Mouse (Mus musculus) heart, embryonic 16.5 days (tissue): Measurements from ENCODE around the gene Vrk1. TPM values are rescaled to one million over a fixed set of nuclear protein-coding genes. Genes with fewer than 3 reads are reported as not detected.

Experiments
- ATAC-seq: fragments of 200-750 bp; cut with Nextera tagmentation; replicated peaks from 2 replicates; pipeline ENCODE4 v1.8.0; 2017; ENCODE audit warnings: moderate number of reproducible peaks; ENCODE audit not compliant: insufficient read depth, low FRiP score; ENCODE audit errors: extremely low read depth
- H3K27ac ChIP-seq: fragments of 300-500 bp; sonication (generic); 2 replicates; pipeline ENCODE4 v1.5.1; 2014; ENCODE audit warnings: mild to moderate bottlenecking, low read length, control low read depth, moderate library complexity
- H3K27me3 ChIP-seq: fragments of 300-500 bp; sonication (generic); 2 replicates; pipeline ENCODE4 v1.6.1; 2014; ENCODE audit warnings: low read length, mixed read lengths; ENCODE audit not compliant: control insufficient read depth, insufficient read depth
- H3K36me3 ChIP-seq: fragments of 300-500 bp; sonication (generic); 2 replicates; pipeline ENCODE4 v1.6.1; 2014; ENCODE audit not compliant: control insufficient read depth, insufficient read depth
- H3K4me1 ChIP-seq: fragments of 300-500 bp; sonication (generic); 2 replicates; pipeline ENCODE4 v1.6.1; 2014; ENCODE audit warnings: low read length, mixed read lengths; ENCODE audit not compliant: control insufficient read depth, insufficient read depth
- H3K4me2 ChIP-seq: fragments of 300-500 bp; sonication (generic); 2 replicates; pipeline ENCODE4 v1.6.1; 2014; ENCODE audit warnings: low read depth, mild to moderate bottlenecking, control low read depth, low read length
- H3K4me3 ChIP-seq: fragments of 300-500 bp; sonication (generic); 2 replicates; pipeline ENCODE4 v1.5.1; 2014; ENCODE audit warnings: mild to moderate bottlenecking, control low read depth, low read length
- H3K9ac ChIP-seq: fragments of 300-500 bp; sonication (generic); 2 replicates; pipeline ENCODE4 v1.6.1; 2014; ENCODE audit warnings: low read length, control low read depth
- H3K9me3 ChIP-seq: fragments of 300-500 bp; sonication (generic); replicated peaks from 2 replicates; pipeline ENCODE4 v1.6.1; 2016; ENCODE audit warnings: low read length; ENCODE audit not compliant: control insufficient read depth
- WGBS: fragments of 180-500 bp; shearing (Covaris S2); extraction: QIAGEN DNeasy Blood & Tissue Kit; methylation state at CpG from one replicate; pipeline ENCODE4 v1.1.7; 2014; 5-methylcytosine and 5-hydroxymethylcytosine counted together
- polyA plus RNA-seq: library from polyadenylated mRNA; unstranded; fragments of >200 nt; fragmentation: Nextera tagmentation; extraction: Ambion mirVana; gene quantifications from 2 replicates; pipeline ENCODE4 v1.2.1, GENCODE M21; 2015

Gene Vrk1
- polyA plus RNA-seq, 1 experiment from 2014 or later, result 50.5 TPM

DNA sequence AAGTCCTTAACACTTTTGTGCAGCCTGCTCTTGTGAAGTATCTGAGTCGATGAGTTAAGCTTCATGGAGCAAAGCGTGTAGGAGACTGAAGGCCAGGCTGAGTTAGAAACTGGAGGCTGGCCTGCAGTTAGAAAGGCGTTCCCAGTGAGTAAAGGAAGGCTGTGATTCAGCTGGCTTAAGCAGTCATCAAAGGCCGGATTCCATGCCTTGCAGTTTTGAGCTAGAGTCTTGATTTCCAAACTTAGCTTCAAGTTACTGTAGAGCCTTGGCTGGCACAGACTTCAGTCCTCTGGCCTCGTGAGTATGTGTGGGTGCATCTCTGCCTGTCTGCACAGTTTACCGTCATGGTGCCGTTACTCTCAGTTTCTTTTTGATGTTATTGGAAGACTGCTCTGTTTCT lies 42.2 kb downstream of the Vrk1 start:
- WGBS, result 87% methylated on average over 7 of the region's 7 CpGs
- no peak for ATAC-seq

DNA sequence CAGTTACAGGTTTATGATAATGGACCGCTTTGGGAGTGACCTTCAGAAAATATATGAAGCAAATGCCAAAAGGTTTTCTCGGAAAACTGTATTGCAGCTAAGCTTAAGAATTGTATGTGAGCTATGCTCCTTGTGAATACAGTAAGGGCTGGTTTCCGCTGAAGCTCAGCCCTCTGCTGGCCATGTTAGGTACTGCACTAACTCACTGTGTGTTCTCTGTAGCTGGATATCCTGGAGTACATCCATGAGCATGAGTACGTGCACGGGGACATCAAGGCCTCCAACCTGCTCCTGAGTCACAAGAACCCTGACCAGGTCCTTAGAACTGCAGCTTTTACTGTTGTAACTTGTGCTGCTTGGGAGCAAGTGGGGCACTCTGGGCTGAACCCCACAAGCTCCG lies 45.8 kb downstream of the Vrk1 start:
- Histone ChIP-seq H3K36me3 (peaks cover 13% of the 10 kb centered on the region), H3K4me2 (no peak overlapping the region), H3K4me1 (no peaks in the 10 kb centered on the region), H3K27ac (no peak overlapping the region), H3K27me3 (no peaks in the 10 kb centered on the region), H3K4me3 (no peak overlapping the region), H3K9ac (no peak overlapping the region), H3K9me3 (no peaks in the 10 kb centered on the region)
- no peak for ATAC-seq
- WGBS, result 43% methylated on average over 6 of the region's 6 CpGs

More for the DNA sequence above, 42.2 kb downstream of the Vrk1 start:
- Histone ChIP-seq H3K27me3 (no peaks in the 10 kb centered on the region), H3K9me3 (no peaks in the 10 kb centered on the region), H3K9ac (no peak overlapping the region), H3K36me3 (peaks cover 5% of the 10 kb centered on the region; the same call in 1 of the 2 replicates), H3K4me1 (no peaks in the 10 kb centered on the region), H3K4me3 (no peak overlapping the region), H3K4me2 (no peak overlapping the region), H3K27ac (no peak overlapping the region)

DNA sequence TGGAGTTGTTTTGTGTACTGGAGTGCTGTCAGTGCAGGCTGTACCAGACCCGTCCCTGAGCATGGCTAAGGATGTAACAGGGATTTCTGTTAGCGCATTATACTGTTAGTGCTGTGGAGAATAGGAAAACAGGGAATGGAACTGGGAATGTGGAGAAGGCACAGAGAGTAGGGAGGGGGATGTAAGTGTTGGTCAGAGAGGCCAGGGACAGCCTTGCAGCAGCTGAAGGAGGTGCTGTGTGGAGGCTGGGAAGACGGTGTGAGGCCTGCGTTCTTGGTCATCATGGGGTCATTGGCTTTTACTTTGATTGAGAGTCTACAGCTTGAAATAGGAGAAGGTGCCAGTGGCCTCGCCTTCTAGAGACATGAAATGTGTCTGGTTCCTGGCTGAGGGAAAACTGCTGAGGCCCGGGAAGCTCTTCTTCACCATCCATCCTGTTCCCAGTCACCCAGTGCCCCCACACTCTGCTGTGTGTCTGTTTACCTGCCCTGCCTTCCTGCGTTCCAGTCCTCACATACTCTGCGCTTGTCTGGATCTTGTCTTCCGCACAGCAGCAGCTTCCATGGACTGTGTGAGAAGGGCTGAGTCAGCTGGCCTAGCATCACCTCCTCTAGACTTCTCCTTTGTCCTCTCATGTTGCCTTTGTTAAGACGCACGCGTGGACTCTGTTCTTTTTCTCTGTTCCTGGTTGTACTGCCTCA lies 50.0 kb downstream of the Vrk1 start:
- no peak overlapping the region for H3K4me2 ChIP-seq
- WGBS, result 67% methylated on average over 12 of the region's 12 CpGs
- no peak overlapping the region for H3K9ac ChIP-seq
- no peak for ATAC-seq
- no peaks in the 10 kb centered on the region for H3K27me3 ChIP-seq
- H3K4me3 ChIP-seq, result no peak overlapping the region
- no peaks in the 10 kb centered on the region for H3K4me1 ChIP-seq
- no peaks in the 10 kb centered on the region for H3K9me3 ChIP-seq
- H3K27ac ChIP-seq, result no peak overlapping the region
- peaks cover 23% of the 10 kb centered on the region for H3K36me3 ChIP-seq

DNA sequence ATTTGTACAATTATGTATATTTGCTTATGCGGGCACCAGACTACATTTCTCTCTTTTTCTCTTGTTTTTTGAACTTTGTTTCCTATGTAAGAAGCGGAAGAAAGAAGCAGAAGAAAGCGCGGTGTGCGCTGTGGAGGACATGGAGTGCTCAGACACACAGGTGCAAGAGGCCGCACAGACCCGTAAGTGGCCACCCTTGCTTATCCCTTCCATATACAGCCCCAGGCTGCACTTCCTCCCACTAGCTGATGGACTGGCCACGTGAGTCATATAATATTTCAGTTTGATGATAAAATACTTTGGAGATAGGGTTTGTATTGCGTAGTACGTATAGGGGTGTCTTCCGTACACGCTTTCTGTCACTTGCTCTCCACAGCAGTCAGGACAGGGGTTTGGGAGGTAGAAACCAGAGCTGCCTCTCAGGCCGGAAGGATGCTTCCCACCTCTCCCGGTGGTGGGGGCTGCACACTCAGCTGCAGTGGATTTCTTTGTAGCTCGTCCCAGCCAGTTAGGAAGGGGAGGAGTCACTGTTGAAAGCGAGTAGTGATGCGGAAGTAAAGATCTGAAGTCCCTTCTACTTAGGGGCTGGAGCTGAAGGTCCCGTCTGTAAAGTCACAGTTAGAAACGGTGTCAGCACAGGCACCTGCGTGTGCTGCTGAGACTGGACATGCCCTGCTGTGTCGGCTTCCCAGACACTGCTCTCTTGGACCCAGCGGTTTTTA lies 60.6 kb downstream of the Vrk1 start:
- Histone ChIP-seq H3K4me1 (no peaks in the 10 kb centered on the region), H3K36me3 (peaks cover 11% of the 10 kb centered on the region; the same call in 1 of the 2 replicates), H3K27ac (no peak overlapping the region), H3K4me3 (no peak overlapping the region), H3K4me2 (no peak overlapping the region), H3K27me3 (no peaks in the 10 kb centered on the region), H3K9ac (no peak overlapping the region), H3K9me3 (no peaks in the 10 kb centered on the region)
- 81% methylated on average over 22 of the region's 22 CpGs for WGBS
- no peak for ATAC-seq

DNA sequence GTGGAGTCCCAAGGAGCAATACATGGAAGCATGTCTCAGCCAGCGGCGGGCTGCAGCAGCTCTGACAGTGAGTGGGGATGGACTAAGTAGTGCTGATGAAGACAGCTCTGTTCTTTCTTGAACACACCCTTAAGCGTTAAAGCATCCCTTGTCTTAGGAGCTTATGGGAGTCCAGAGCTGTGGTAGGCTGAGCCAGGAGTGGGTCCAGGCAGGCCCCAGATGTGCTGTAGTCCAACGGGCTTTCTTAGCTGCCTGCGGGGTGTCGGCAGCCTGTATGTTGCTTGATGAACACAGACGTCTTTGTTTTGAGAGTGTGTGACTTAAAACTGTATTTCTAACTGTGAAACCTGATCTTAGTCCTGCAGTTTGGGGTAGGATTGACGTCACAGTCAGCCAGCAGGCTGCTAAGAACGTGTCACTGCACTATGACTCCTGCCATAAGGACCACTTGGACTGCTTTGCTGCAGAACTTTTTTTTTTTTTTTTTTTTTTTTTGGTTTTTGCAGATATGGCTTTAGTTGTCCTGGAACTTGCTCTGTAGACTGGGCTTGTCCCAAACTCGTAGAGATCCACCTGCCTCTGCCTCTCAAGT lies 61.6 kb downstream of the Vrk1 start:
- no peaks in the 10 kb centered on the region for H3K27me3 ChIP-seq
- H3K36me3 ChIP-seq, result peaks cover 4% of the 10 kb centered on the region; the same call in 1 of the 2 replicates
- no peak for ATAC-seq
- no peaks in the 10 kb centered on the region for H3K4me1 ChIP-seq
- no peak overlapping the region for H3K9ac ChIP-seq
- H3K27ac ChIP-seq, result no peak overlapping the region
- H3K4me3 ChIP-seq, result no peak overlapping the region
- H3K4me2 ChIP-seq, result no peak overlapping the region
- WGBS, result 80% methylated on average over 10 of the region's 10 CpGs
- H3K9me3 ChIP-seq, result no peaks in the 10 kb centered on the region

DNA sequence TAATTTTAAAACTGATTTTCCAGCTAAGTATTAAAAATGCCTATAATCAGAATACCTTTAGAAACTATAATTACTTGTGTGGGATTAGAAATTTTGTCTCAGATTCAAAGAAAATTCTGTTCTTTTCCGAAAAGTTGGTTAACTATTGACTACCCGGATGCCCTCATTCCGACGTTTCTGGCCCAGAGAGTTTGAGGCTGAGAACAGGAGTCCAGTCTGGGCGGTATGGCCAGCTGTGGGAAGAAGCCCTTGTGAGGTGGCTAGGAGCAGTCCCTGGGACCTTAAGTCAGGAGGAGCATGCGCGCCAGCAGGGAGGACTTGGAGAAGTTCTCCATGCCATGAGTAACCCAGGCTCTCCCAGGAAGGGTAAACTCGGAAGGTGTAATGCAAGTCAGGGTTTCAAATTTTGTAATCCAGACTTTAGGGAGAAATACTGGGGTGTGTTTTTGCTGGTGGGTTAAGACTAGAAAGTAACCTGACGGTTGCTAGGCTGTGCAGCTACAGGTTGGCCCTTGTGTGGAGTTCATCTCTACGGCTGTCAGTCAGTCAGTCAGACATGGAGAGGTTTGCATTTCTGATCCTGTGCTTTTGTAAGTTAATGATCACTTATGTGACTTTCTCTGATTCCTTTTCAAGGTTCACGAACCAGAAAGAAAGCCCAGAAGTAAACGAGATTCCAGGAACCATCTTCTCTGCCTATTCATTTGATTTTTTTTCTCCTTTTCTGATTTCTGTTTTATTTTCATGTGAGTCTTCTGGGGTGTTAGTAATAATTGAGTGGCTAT lies 64.5 kb downstream of the Vrk1 start:
- Histone ChIP-seq H3K4me1 (no peaks in the 10 kb centered on the region), H3K9ac (no peak overlapping the region), H3K27ac (no peak overlapping the region), H3K9me3 (no peaks in the 10 kb centered on the region), H3K4me3 (no peak overlapping the region), H3K36me3 (peaks cover 6% of the 10 kb centered on the region; the same call in 1 of the 2 replicates), H3K27me3 (no peaks in the 10 kb centered on the region), H3K4me2 (no peak overlapping the region)
- 90% methylated on average over 12 of the region's 12 CpGs for WGBS
- ATAC-seq, result no peak

DNA sequence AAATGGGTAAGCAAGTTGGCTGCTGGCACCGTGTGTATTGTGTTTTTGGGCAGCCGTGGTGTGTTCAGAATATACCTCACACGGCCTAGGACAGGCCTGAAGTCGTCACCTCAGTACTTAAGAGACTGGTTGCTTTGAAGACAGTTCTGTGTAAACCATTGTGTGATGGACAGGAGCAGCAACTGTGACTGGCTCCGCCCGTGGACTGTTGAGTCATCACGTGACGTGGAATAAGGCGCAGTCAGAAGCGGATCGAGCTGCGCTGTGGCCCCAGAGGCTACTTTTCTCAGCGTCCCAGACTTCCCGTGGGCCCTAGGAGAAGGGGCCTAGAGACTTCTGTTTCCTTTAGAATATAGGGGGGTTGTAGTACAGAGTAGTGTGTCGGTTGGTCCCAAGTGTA lies 66.1 kb downstream of the Vrk1 start:
- H3K27ac ChIP-seq, result no peak overlapping the region
- no peak overlapping the region for H3K4me3 ChIP-seq
- H3K27me3 ChIP-seq, result no peaks in the 10 kb centered on the region
- no peaks in the 10 kb centered on the region for H3K9me3 ChIP-seq
- 0 out of 2 replicates have a peak, but pooled peaks cover 3% of the 10 kb centered on the region for H3K36me3 ChIP-seq
- no peak overlapping the region for H3K4me2 ChIP-seq
- H3K9ac ChIP-seq, result no peak overlapping the region
- no peak for ATAC-seq
- no peaks in the 10 kb centered on the region for H3K4me1 ChIP-seq
- 93% methylated on average over 15 of the region's 15 CpGs for WGBS

DNA sequence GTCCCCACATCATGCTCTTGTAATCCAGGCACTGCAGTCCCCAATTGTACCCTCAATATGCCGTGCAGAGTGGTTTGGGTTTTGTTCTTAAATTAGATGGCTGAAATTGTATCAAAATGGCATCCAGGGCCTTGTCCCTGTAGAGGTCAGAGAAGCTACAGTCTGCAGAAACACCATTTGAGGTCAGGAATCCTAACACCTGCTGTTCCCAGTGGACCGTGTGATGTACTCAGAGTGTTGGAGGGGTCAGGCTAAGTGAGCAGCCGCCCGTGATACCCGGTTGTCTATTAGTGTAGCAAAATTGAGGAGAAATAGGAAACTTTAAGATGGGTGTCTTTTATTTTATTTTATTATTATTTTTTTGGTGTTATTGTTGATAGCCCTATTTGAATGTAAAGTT lies 70.5 kb downstream of the Vrk1 start:
- Histone ChIP-seq H3K36me3 (0 out of 2 replicates have a peak, but pooled peaks cover 3% of the 10 kb centered on the region), H3K4me2 (no peak overlapping the region), H3K27ac (no peak overlapping the region), H3K27me3 (no peaks in the 10 kb centered on the region), H3K4me1 (no peaks in the 10 kb centered on the region), H3K4me3 (no peak overlapping the region), H3K9me3 (no peaks in the 10 kb centered on the region), H3K9ac (no peak overlapping the region)
- no peak for ATAC-seq
- WGBS, result 75% methylated on average over 5 of the region's 5 CpGs
